Mouse (Mus musculus) embryonic stem cell, embryonic (primary cell): ENCODE results near the gene Rab29.

ENCODE experiments used
- CTCF ChIA-PET, 4 experiments: fragments of 300-600 bp in 2 of 4; fragments of 350-600 bp in 2 of 4; sonication (Branson Sonifier 250); formaldehyde crosslinking; loops; one replicate each; lab custom pipeline; 2022; ENCODE audit warnings: inconsistent platforms in 2 of 4; lab: Charles Lee
- POLR2A ChIA-PET, 4 experiments: fragments of 300-600 bp in 2 of 4; fragments of 350-600 bp in 2 of 4; sonication (Branson Sonifier 250); formaldehyde crosslinking; loops; one replicate each; lab custom pipeline; 2022; ENCODE audit warnings: antibody characterized with exemption in 4 of 4, inconsistent platforms in 1 of 4; lab: Charles Lee

The Rab29 gene

GRCm38 (mm10) chr1:131867093-131867945 is at the start of gene Rab29:
Gene Rab29, plus strand, starts transcription at chr1:131867224.
- ChIA-PET CTCF (interaction anchor here (0.5 to 3.2 kb wide), 37 partner anchors 9 to 745 kb away, joined by 3 to 27 read pairs (median 4); partner anchors contain the start of genes Pm20d1 (in 2 of the 4), Nucks1 (in 1 of the 4), Slc26a9 (in 1 of the 4) and Slc41a1 (in 1 of the 4)), POLR2A (interaction anchor here (0.6 to 2.5 kb wide), 34 partner anchors 9 to 730 kb away, joined by 3 to 14 read pairs (median 4); partner anchors contain the start of genes Slc41a1 (in 2 of the 4), Fam72a (in 1 of the 4) and Srgap2 (in 1 of the 4))

- ChIA-PET POLR2A (interaction anchor here in 3 of 4 experiments (0.6 to 2.5 kb wide), 11 partner anchors 9 to 1971 kb away, joined by 3 to 9 read pairs (median 3); partner anchors contain the start of genes Elk4 (in 1 of the 3), Fam72a (in 1 of the 3), Pm20d1 (in 1 of the 3) and Srgap2 (in 1 of the 3)), CTCF (interaction anchor here in 2 of 4 experiments (0.7 to 1.1 kb wide), 3 partner anchors 62 to 225 kb away, joined by 3 read pairs; no protein-coding TSS in a partner anchor)
Measured at GRCm38 (mm10) chr1:131820353-131820752, 46.7 kb upstream of the Rab29 start.

- ChIA-PET POLR2A (interaction anchor here (0.6 to 2.5 kb wide), 10 partner anchors 8 to 293 kb away, joined by 3 to 9 read pairs (median 4); partner anchors contain the start of genes Fam72a (in 1 of the 4), Pm20d1 (in 1 of the 4) and Srgap2 (in 1 of the 4)), CTCF (interaction anchor here in 2 of 4 experiments (0.7 to 1.1 kb wide), 4 partner anchors 61 to 225 kb away, joined by 3 read pairs; no protein-coding TSS in a partner anchor)
Measured at GRCm38 (mm10) chr1:131820887-131821328, 46.1 kb upstream of the Rab29 start.

GRCm38 (mm10) chr1:131822292-131822691 is 44.7 kb upstream of the Rab29 start:
- ChIA-PET CTCF (interaction anchor here in 3 of 4 experiments (0.6 to 1.5 kb wide), 3 partner anchors 8 to 955 kb away, joined by 3 to 9 read pairs (median 4); no protein-coding TSS in a partner anchor), POLR2A (interaction anchor here in 2 of 4 experiments (0.7 to 2.5 kb wide), 8 partner anchors 10 to 66 kb away, joined by 3 to 10 read pairs (median 4); no protein-coding TSS in a partner anchor)

- POLR2A ChIA-PET: interaction anchor here in 3 of 4 experiments (0.6 to 2.4 kb wide), 19 partner anchors 9 to 638 kb away, joined by 3 to 10 read pairs (median 4); partner anchors contain the start of genes Pm20d1 (in 1 of the 3) and Srgap2 (in 1 of the 3)
Measured at GRCm38 (mm10) chr1:131822856-131823492, 44.0 kb upstream of the Rab29 start.

GRCm38 (mm10) chr1:131823563-131823962 is 43.5 kb upstream of the Rab29 start:
- CTCF ChIA-PET: interaction anchor here in 3 of 4 experiments (0.5 to 1.5 kb wide), 8 partner anchors 9 to 729 kb away, joined by 3 to 4 read pairs (median 3); no protein-coding TSS in a partner anchor
- POLR2A ChIA-PET: interaction anchor here in 3 of 4 experiments (0.6 to 2.4 kb wide), 18 partner anchors 8 to 639 kb away, joined by 3 to 10 read pairs (median 4); partner anchors contain the start of gene Pm20d1 (in 1 of the 3)

More at GRCm38 (mm10) chr1:131822856-131823492, 44.0 kb upstream of the Rab29 start:
- CTCF ChIA-PET: interaction anchor here in 3 of 4 experiments (0.5 to 1.5 kb wide), 9 partner anchors 9 to 364 kb away, joined by 3 to 4 read pairs (median 3); no protein-coding TSS in a partner anchor

GRCm38 (mm10) chr1:131824528-131825181 is 42.4 kb upstream of the Rab29 start:
- ChIA-PET POLR2A (interaction anchor here in 2 of 4 experiments (1.5 to 1.8 kb wide), 4 partner anchors 10 to 68 kb away, joined by 4 to 8 read pairs (median 6); no protein-coding TSS in a partner anchor), CTCF (no interaction called here)

- POLR2A ChIA-PET: interaction anchor here (0.5 to 1.4 kb wide), 64 partner anchors 8 to 734 kb away, joined by 3 to 22 read pairs (median 4); partner anchors contain the start of genes Fam72a (in 3 of the 4), Pm20d1 (in 3 of the 4), Srgap2 (in 3 of the 4) and Rab29 (in 2 of the 4)
- CTCF ChIA-PET: interaction anchor here (0.6 to 1.2 kb wide), 16 partner anchors 13 to 427 kb away, joined by 3 to 6 read pairs (median 4); partner anchors contain the start of gene Rab29 (in 1 of the 4)
Measured at GRCm38 (mm10) chr1:131827207-131827786, 39.7 kb upstream of the Rab29 start, which contains the start of gene Slc41a1. Gene Slc41a1, plus strand, starts transcription at chr1:131827493.

GRCm38 (mm10) chr1:131827787-131828258 is 39.2 kb upstream of the Rab29 start:
- CTCF ChIA-PET: interaction anchor here (0.6 to 1.2 kb wide), 17 partner anchors 13 to 426 kb away, joined by 3 to 6 read pairs (median 4); partner anchors contain the start of gene Rab29 (in 1 of the 4)

GRCm38 (mm10) chr1:131828297-131829126 is 38.5 kb upstream of the Rab29 start:
- ChIA-PET POLR2A (interaction anchor here in 3 of 4 experiments (0.7 to 1.6 kb wide), 40 partner anchors 8 to 310 kb away, joined by 3 to 22 read pairs (median 6); partner anchors contain the start of genes Pm20d1 (in 3 of the 3), Fam72a (in 2 of the 3), Rab29 (in 2 of the 3) and Srgap2 (in 2 of the 3)), CTCF (interaction anchor here in 3 of 4 experiments (0.6 to 1.3 kb wide), 7 partner anchors 14 to 116 kb away, joined by 3 to 6 read pairs (median 3); no protein-coding TSS in a partner anchor)

More at GRCm38 (mm10) chr1:131827787-131828258, 39.2 kb upstream of the Rab29 start:
- POLR2A ChIA-PET: interaction anchor here (0.5 to 1.4 kb wide), 64 partner anchors 8 to 735 kb away, joined by 3 to 22 read pairs (median 4); partner anchors contain the start of genes Fam72a (in 3 of the 4), Pm20d1 (in 3 of the 4), Srgap2 (in 3 of the 4) and Rab29 (in 2 of the 4)

- CTCF ChIA-PET: interaction anchor here in 2 of 4 experiments (0.7 to 1.3 kb wide), 3 partner anchors 8 to 53 kb away, joined by 3 to 4 read pairs (median 3); no protein-coding TSS in a partner anchor
- POLR2A ChIA-PET: interaction anchor here in 2 of 4 experiments (0.7 to 1.6 kb wide), 5 partner anchors 9 to 108 kb away, joined by 3 to 4 read pairs (median 3); no protein-coding TSS in a partner anchor
Measured at GRCm38 (mm10) chr1:131829279-131829678, 37.7 kb upstream of the Rab29 start.

GRCm38 (mm10) chr1:131830561-131830960 is 36.5 kb upstream of the Rab29 start:
- ChIA-PET POLR2A (interaction anchor here in 2 of 4 experiments (0.7 to 2.1 kb wide), 3 partner anchors 9 to 37 kb away, joined by 3 to 6 read pairs (median 6); partner anchors contain the start of gene Rab29 (in 1 of the 2)), CTCF (interaction anchor here in 3 of 4 experiments (0.5 to 2.0 kb wide), 3 partner anchors 17 to 219 kb away, joined by 5 to 7 read pairs (median 5); no protein-coding TSS in a partner anchor)

- POLR2A ChIA-PET: interaction anchor here in 2 of 4 experiments (0.7 to 2.1 kb wide), 7 partner anchors 8 to 36 kb away, joined by 3 to 10 read pairs (median 6); partner anchors contain the start of genes Pm20d1 (in 1 of the 2) and Rab29 (in 1 of the 2)
- CTCF ChIA-PET: interaction anchor here in 3 of 4 experiments (0.5 to 2.0 kb wide), 5 partner anchors 17 to 780 kb away, joined by 3 to 7 read pairs (median 5); no protein-coding TSS in a partner anchor
Measured at GRCm38 (mm10) chr1:131830971-131831641, 35.9 kb upstream of the Rab29 start.
